Mouse (Mus musculus): ENCODE results near the gene Igsf11.

The Igsf11 gene

GRCm38 (mm10) chr16:38940805-38941204 is 48.3 kb downstream of the Igsf11 start:
- 54% methylated on average over 3 of the region's 3 CpGs for WGBS

- 51% methylated on average over 6 of the region's 6 CpGs for WGBS
Measured at GRCm38 (mm10) chr16:38941275-38941674, 48.8 kb downstream of the Igsf11 start.

GRCm38 (mm10) chr16:38943706-38944550 is 51.5 kb downstream of the Igsf11 start:
- 60% methylated on average over 5 of the region's 5 CpGs for WGBS

GRCm38 (mm10) chr16:38945111-38945510 is 52.6 kb downstream of the Igsf11 start:
- 59% methylated on average over 7 of the region's 7 CpGs for WGBS

- 73% methylated on average over 10 of the region's 10 CpGs for WGBS
Measured at GRCm38 (mm10) chr16:38945581-38945981, 53.1 kb downstream of the Igsf11 start.

GRCm38 (mm10) chr16:38946453-38946852 is 54.0 kb downstream of the Igsf11 start:
- WGBS: 23% methylated on average over 7 of the region's 7 CpGs

GRCm38 (mm10) chr16:38947141-38947879 is 54.8 kb downstream of the Igsf11 start:
- 71% methylated on average over 7 of the region's 7 CpGs for whole genome bisulfite sequencing

GRCm38 (mm10) chr16:38948441-38948840 is 56.0 kb downstream of the Igsf11 start:
- WGBS: 52% methylated on average over 5 of the region's 5 CpGs

- WGBS: 92% methylated on average over 3 of the region's 3 CpGs
Measured at GRCm38 (mm10) chr16:38952881-38953280, 60.4 kb downstream of the Igsf11 start.

- WGBS: 64% methylated on average over 6 of the region's 6 CpGs
Measured at GRCm38 (mm10) chr16:38953821-38954220, 61.4 kb downstream of the Igsf11 start.

GRCm38 (mm10) chr16:38954501-38955288 is 62.2 kb downstream of the Igsf11 start:
- WGBS: 66% methylated on average over 16 of the region's 16 CpGs

GRCm38 (mm10) chr16:38955296-38955695 is 62.8 kb downstream of the Igsf11 start:
- 41% methylated on average over 5 of the region's 5 CpGs for WGBS

- 49% methylated on average over 9 of the region's 9 CpGs for WGBS
Measured at GRCm38 (mm10) chr16:38958801-38959200, 66.3 kb downstream of the Igsf11 start.

- 56% methylated on average over 8 of the region's 8 CpGs for WGBS
Measured at GRCm38 (mm10) chr16:38960550-38960949, 68.1 kb downstream of the Igsf11 start.

- 64% methylated on average over 2 of the region's 2 CpGs for WGBS
Measured at GRCm38 (mm10) chr16:38961865-38962264, 69.4 kb downstream of the Igsf11 start.

- 26% methylated on average over 9 of the region's 9 CpGs for WGBS
Measured at GRCm38 (mm10) chr16:38962695-38963094, 70.2 kb downstream of the Igsf11 start.

GRCm38 (mm10) chr16:38967026-38967425 is 74.6 kb downstream of the Igsf11 start:
- 79% methylated on average over 10 of the region's 10 CpGs for WGBS

GRCm38 (mm10) chr16:38976151-38976550 is 83.7 kb downstream of the Igsf11 start:
- WGBS: 74% methylated on average over 13 of the region's 13 CpGs

GRCm38 (mm10) chr16:38978546-38978945 is 86.1 kb downstream of the Igsf11 start:
- WGBS: 87% methylated on average over 2 of the region's 2 CpGs

GRCm38 (mm10) chr16:38980546-38980945 is 88.1 kb downstream of the Igsf11 start:
- WGBS: 63% methylated on average over 5 of the region's 5 CpGs

- WGBS: 18% methylated on average over 5 of the region's 5 CpGs
Measured at GRCm38 (mm10) chr16:38982051-38982450, 89.6 kb downstream of the Igsf11 start.

Data from cerebral cortex, adult 2 months (tissue).